Mouse (Mus musculus) spleen, adult 2 months (tissue): Measurements from ENCODE around the gene Fam131a. TPM values are rescaled to one million over a fixed set of nuclear protein-coding genes. Genes with fewer than 3 reads are reported as not detected.

ENCODE experiments used
- DNase-seq, 2 experiments: peaks; one replicate each; pipeline versions ENCODE4 v3.0.0 to v3.0.0-alpha.2; 2012 to 2021; ENCODE audit warnings: low spot score in 2 of 2, low read depth in 1 of 2
- H3K27ac ChIP-seq: fragments of 200-500 bp; 2 replicates; pipeline ENCODE4 v1.5.1; 2012; ENCODE audit warnings: low read length, inconsistent platforms; ENCODE audit not compliant: insufficient read depth
- H3K27me3 ChIP-seq: fragments of 200-500 bp; 2 replicates; pipeline ENCODE4 v1.6.1; 2012; ENCODE audit warnings: mild to moderate bottlenecking, moderate library complexity, low read length, inconsistent platforms; ENCODE audit not compliant: control insufficient read depth, insufficient read depth
- H3K36me3 ChIP-seq: fragments of 200-500 bp; 2 replicates; pipeline ENCODE4 v1.6.1; 2012; ENCODE audit warnings: mild to moderate bottlenecking, low read length, inconsistent platforms; ENCODE audit not compliant: control insufficient read depth, insufficient read depth
- H3K4me1 ChIP-seq: fragments of 200-500 bp; 2 replicates; pipeline ENCODE4 v1.6.1; 2011; ENCODE audit warnings: inconsistent platforms; ENCODE audit not compliant: control insufficient read depth, insufficient read depth, insufficient read length
- H3K4me3 ChIP-seq: fragments of 200-500 bp; 2 replicates; pipeline ENCODE4 v1.5.1; 2011; ENCODE audit warnings: mild to moderate bottlenecking, inconsistent platforms; ENCODE audit not compliant: insufficient read depth, insufficient read length; ENCODE audit errors: extremely low read depth
- CTCF ChIP-seq: fragments of 200-500 bp; IDR thresholded peaks from 2 replicates; pipeline ENCODE4 v1.5.1; 2011; ENCODE audit warnings: mild to moderate bottlenecking, inconsistent platforms; ENCODE audit not compliant: insufficient read depth, insufficient read length, insufficient replicate concordance; ENCODE audit errors: extremely low read depth
- POLR2A ChIP-seq: fragments of 200-500 bp; IDR thresholded peaks from 2 replicates; pipeline ENCODE4 v1.6.1; 2011; ENCODE audit warnings: low read depth, low read length, inconsistent platforms
- WGBS: fragments of 180-500 bp; shearing (Covaris S2); methylation state at CpG from one replicate; pipeline ENCODE4 v1.1.7; 2018; 5-methylcytosine and 5-hydroxymethylcytosine counted together
- polyA plus RNA-seq: library from polyadenylated mRNA; depleted of rRNA; stranded (reverse); fragments of >200 nt; gene quantifications from 2 replicates; pipeline ENCODE4 v1.2.3, GENCODE M21; 2012

Gene Fam131a
- polyA plus RNA-seq, 1 experiment = 5.9 TPM

GRCm38 (mm10) chr16:20732925-20733730, 40.1 kb downstream of the Fam131a start, which contains the start of gene Chrd:
Gene Chrd, plus strand, starts transcription at chr16:20733127.
- no peak for TF ChIP-seq POLR2A
- TF ChIP-seq CTCF = no peak
- DNase-seq = no peak
- H3K36me3 ChIP-seq = no peaks in the 10 kb centered on the region
- H3K27ac ChIP-seq = no peak within 1 kb of the TSS
- peak within 1 kb of the TSS; percentile 35; the same call in 1 of the 2 replicates for H3K4me3 ChIP-seq
- H3K4me1 ChIP-seq = no peaks in the 10 kb centered on the region; the same call in 1 of the 2 replicates
- H3K27me3 ChIP-seq = peaks cover 21% of the 10 kb centered on the region
- WGBS = 1% methylated on average over 69 of the region's 70 CpGs

GRCm38 (mm10) chr16:20733731-20734730, 41.0 kb downstream of the Fam131a start, which contains the start of gene Thpo:
Gene Thpo, minus strand, starts transcription at chr16:20734511.
- Histone ChIP-seq H3K4me1 (no peaks in the 10 kb centered on the region; the same call in 1 of the 2 replicates), H3K36me3 (no peaks in the 10 kb centered on the region), H3K27ac (no peak within 1 kb of the TSS), H3K27me3 (peaks cover 21% of the 10 kb centered on the region), H3K4me3 (peak within 1 kb of the TSS; percentile 35; the same call in 1 of the 2 replicates)
- TF ChIP-seq POLR2A (no peak), CTCF (no peak)
- no peak for DNase-seq
- WGBS = 7% methylated on average over 45 of the region's 45 CpGs

GRCm38 (mm10) chr16:20735651-20736050, 42.6 kb downstream of the Fam131a start:
- 68% methylated on average over 5 of the region's 5 CpGs for WGBS
- H3K27me3 ChIP-seq = peaks cover 21% of the 10 kb centered on the region
- no peaks in the 10 kb centered on the region for H3K36me3 ChIP-seq
- no peak overlapping the region for H3K4me3 ChIP-seq
- H3K27ac ChIP-seq = no peak overlapping the region
- no peak for DNase-seq
- H3K4me1 ChIP-seq = no peaks in the 10 kb centered on the region; the same call in 1 of the 2 replicates
- no peak for TF ChIP-seq CTCF
- no peak for TF ChIP-seq POLR2A

- H3K27ac ChIP-seq = no peak overlapping the region
- WGBS = 85% methylated on average over 7 of the region's 7 CpGs
- H3K27me3 ChIP-seq = peaks cover 21% of the 10 kb centered on the region
- H3K4me1 ChIP-seq = no peaks in the 10 kb centered on the region; the same call in 1 of the 2 replicates
- TF ChIP-seq CTCF (no peak), POLR2A (no peak)
- no peaks in the 10 kb centered on the region for H3K36me3 ChIP-seq
- DNase-seq = no peak
- no peak overlapping the region for H3K4me3 ChIP-seq
Observed at GRCm38 (mm10) chr16:20736168-20736567, 43.1 kb downstream of the Fam131a start.

GRCm38 (mm10) chr16:20736823-20737222, 43.8 kb downstream of the Fam131a start:
- WGBS = 88% methylated on average over 5 of the region's 5 CpGs
- Histone ChIP-seq H3K4me1 (no peaks in the 10 kb centered on the region; the same call in 1 of the 2 replicates), H3K27me3 (peaks cover 18% of the 10 kb centered on the region), H3K27ac (no peak overlapping the region), H3K4me3 (no peak overlapping the region), H3K36me3 (no peaks in the 10 kb centered on the region)
- no peak for TF ChIP-seq CTCF
- TF ChIP-seq POLR2A = no peak
- no peak for DNase-seq

- no peak for DNase-seq
- Histone ChIP-seq H3K27me3 (peaks cover 1% of the 10 kb centered on the region), H3K27ac (no peak overlapping the region), H3K36me3 (no peaks in the 10 kb centered on the region), H3K4me1 (no peaks in the 10 kb centered on the region), H3K4me3 (no peak overlapping the region)
- TF ChIP-seq POLR2A = no peak
- no peak for TF ChIP-seq CTCF
- 90% methylated on average over 9 of the region's 9 CpGs for WGBS
Observed at GRCm38 (mm10) chr16:20739845-20740244, 46.8 kb downstream of the Fam131a start.
